Mouse (Mus musculus): ENCODE data around the gene Syn3. TPM values are rescaled to one million over a fixed set of nuclear protein-coding genes. Genes with fewer than 3 reads are reported as not detected.

Syn3 gene
- polyA plus RNA-seq, 1 experiment from 2014 or later, result 4.0 TPM

DNA sequence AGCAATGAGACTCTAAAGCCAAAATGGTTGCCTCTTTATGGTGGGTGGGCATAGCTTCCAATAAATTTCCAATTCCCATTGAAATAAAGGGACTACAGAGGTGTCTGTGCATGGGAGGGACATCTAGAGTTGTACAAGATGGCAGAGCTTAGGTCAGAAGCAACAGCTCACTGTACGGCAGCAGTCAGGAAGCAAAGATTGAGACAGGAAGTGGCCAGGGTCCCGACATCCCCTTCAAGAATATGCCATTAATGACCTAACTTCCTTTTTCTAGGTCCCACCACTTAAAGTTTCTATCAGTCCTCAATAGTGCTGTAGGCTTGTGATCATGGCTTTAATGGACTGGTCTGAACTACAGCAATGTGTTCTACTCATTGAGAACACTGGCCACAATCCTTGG lies 330.6 kb downstream of the Syn3 start:
- DNase-seq (ENCODE audit: low spot score), result no peak
- H3K27ac ChIP-seq (replicated peaks; ENCODE audit: low read depth, low read length), result no peak overlapping the region
- no peaks in the 10 kb centered on the region for H3K9me3 ChIP-seq (ENCODE audit: control insufficient read depth, low read length)
- peaks cover 6% of the 10 kb centered on the region for H3K4me1 ChIP-seq (ENCODE audit: control insufficient read depth, insufficient read depth, low read length)
- 82% methylated on average over 2 of the region's 2 CpGs for whole genome bisulfite sequencing
- H3K36me3 ChIP-seq (ENCODE audit: control insufficient read depth, insufficient read depth, low read length), result no peaks in the 10 kb centered on the region
- H3K27me3 ChIP-seq (ENCODE audit: control insufficient read depth, insufficient read depth, low read length), result no peaks in the 10 kb centered on the region
- H3K9ac ChIP-seq (ENCODE audit: low read length), result no peak overlapping the region
- no peak overlapping the region for H3K4me3 ChIP-seq (ENCODE audit: low read depth, low read length)
- no peak for ATAC-seq (ENCODE audit: insufficient number of reproducible peaks, low FRiP score, low TSS enrichment, low read depth)
- no peak overlapping the region for H3K4me2 ChIP-seq (ENCODE audit: low read depth, severe bottlenecking)

GRCm38 (mm10) chr10:86166854-86167268 lies 331.8 kb downstream of the Syn3 start:
- Histone ChIP-seq H3K36me3 (ENCODE audit: control insufficient read depth, insufficient read depth, low read length) (no peaks in the 10 kb centered on the region), H3K27ac (replicated peaks; ENCODE audit: low read depth, low read length) (peak overlapping the region; percentile 77), H3K4me3 (ENCODE audit: low read depth, low read length) (no peak overlapping the region), H3K4me2 (ENCODE audit: low read depth, severe bottlenecking) (no peak overlapping the region), H3K9me3 (ENCODE audit: control insufficient read depth, low read length) (no peaks in the 10 kb centered on the region), H3K9ac (ENCODE audit: low read length) (peak overlapping the region; percentile 50), H3K4me1 (ENCODE audit: control insufficient read depth, insufficient read depth, low read length) (peaks cover 6% of the 10 kb centered on the region), H3K27me3 (ENCODE audit: control insufficient read depth, insufficient read depth, low read length) (no peaks in the 10 kb centered on the region)
- ATAC-seq (ENCODE audit: insufficient number of reproducible peaks, low FRiP score, low TSS enrichment, low read depth), result no peak
- 20% methylated on average over 4 of the region's 4 CpGs for WGBS
- DNase-seq (ENCODE audit: low spot score), result peak; percentile 49

- no peaks in the 10 kb centered on the region for H3K36me3 ChIP-seq (ENCODE audit: control insufficient read depth, insufficient read depth, low read length)
- ATAC-seq (ENCODE audit: insufficient number of reproducible peaks, low FRiP score, low TSS enrichment, low read depth) (no peak), DNase-seq (ENCODE audit: low spot score) (no peak)
- no peaks in the 10 kb centered on the region for H3K9me3 ChIP-seq (ENCODE audit: control insufficient read depth, low read length)
- H3K9ac ChIP-seq (ENCODE audit: low read length), result no peak overlapping the region
- H3K4me3 ChIP-seq (ENCODE audit: low read depth, low read length), result no peak overlapping the region
- H3K4me1 ChIP-seq (ENCODE audit: control insufficient read depth, insufficient read depth, low read length), result peaks cover 6% of the 10 kb centered on the region
- no peak overlapping the region for H3K27ac ChIP-seq (replicated peaks; ENCODE audit: low read depth, low read length)
- no peak overlapping the region for H3K4me2 ChIP-seq (ENCODE audit: low read depth, severe bottlenecking)
- no peaks in the 10 kb centered on the region for H3K27me3 ChIP-seq (ENCODE audit: control insufficient read depth, insufficient read depth, low read length)
- 56% methylated on average over 3 of the region's 3 CpGs for WGBS
Observed at GRCm38 (mm10) chr10:86164098-86164497, 334.6 kb downstream of the Syn3 start.

DNA sequence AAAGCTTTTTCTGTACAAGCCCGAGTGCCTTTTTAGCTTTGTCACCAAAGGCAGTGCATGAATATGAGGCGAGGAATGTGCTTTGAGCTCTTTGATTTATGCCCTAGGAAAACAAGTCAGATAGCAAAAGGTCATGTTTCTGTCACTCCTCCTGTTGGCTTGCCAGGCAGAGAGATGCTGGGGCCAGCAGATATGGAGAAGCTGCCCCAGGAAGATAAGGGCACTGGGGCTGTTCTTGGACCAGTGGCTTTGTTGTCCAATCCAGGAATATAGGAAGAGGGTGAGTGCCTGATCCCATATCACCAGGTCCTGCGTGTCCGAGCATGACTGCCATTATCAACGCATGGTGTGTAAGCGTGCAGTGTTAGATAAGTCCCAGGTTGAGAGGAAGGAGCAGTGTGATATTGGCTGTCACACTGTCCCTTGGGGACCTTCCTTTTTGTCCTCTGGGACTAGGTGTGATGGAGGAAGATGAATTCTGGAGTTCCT lies 336.9 kb downstream of the Syn3 start:
- Histone ChIP-seq H3K27ac (replicated peaks; ENCODE audit: low read depth, low read length) (no peak overlapping the region), H3K4me3 (ENCODE audit: low read depth, low read length) (no peak overlapping the region), H3K36me3 (ENCODE audit: control insufficient read depth, insufficient read depth, low read length) (no peaks in the 10 kb centered on the region), H3K4me2 (ENCODE audit: low read depth, severe bottlenecking) (no peak overlapping the region), H3K27me3 (ENCODE audit: control insufficient read depth, insufficient read depth, low read length) (no peaks in the 10 kb centered on the region), H3K9me3 (ENCODE audit: control insufficient read depth, low read length) (no peaks in the 10 kb centered on the region), H3K9ac (ENCODE audit: low read length) (no peak overlapping the region), H3K4me1 (ENCODE audit: control insufficient read depth, insufficient read depth, low read length) (peaks cover 2% of the 10 kb centered on the region)
- WGBS, result 80% methylated on average over 6 of the region's 6 CpGs
- DNase-seq (ENCODE audit: low spot score) (no peak), ATAC-seq (ENCODE audit: insufficient number of reproducible peaks, low FRiP score, low TSS enrichment, low read depth) (no peak)

DNA sequence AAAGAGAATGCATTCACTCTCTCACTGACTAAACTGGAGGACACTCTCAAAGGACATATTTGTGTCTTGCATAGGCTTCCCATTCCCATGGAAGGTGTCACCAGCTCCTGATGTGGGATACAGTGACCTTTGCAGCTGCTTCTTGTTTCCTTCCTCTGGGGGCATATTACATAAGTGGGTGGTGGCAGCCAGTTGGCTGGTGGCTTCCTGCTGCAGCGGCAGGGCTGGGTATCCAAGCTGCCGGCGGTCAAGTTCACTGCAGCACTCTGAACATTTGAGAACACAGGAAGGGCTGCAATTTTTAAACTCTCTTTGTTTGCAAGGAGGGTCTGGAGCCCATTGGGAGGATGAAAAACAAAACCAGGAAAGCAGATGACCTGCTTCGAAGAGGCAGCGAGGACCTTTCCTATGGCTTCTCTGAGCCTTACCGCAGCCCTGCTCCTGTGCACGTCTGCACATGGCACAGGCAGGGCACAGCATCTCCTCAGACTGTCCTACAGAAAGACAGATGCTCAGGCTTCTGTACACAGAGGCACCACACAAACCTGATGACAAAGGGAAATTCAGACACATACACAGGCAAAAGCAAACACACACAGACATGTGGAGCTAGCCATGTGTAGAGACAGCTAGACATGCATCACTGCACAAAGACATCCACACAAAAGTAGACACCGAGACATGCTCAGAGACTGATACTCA lies 340.3 kb downstream of the Syn3 start:
- Histone ChIP-seq H3K27ac (replicated peaks; ENCODE audit: low read depth, low read length) (no peak overlapping the region), H3K4me1 (ENCODE audit: control insufficient read depth, insufficient read depth, low read length) (no peaks in the 10 kb centered on the region)

DNA sequence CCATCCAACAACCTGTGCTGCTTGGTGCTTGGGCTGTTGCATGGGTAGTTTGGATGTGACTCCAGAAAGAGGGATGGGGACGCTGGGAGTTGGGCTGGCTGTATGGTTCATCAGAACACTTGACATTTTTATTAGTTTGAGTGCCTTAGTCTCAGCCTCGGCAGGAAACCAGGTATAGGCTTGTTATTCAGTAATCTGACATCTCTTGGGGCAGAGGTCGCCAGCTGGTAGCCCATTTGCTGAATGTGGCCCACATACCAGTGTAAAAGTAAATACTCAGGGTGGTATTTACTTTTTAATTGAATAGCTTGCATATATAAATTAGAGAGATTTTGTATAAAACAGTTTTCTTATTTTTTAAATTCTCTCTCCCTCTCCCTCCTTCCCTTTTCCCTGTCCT lies 343.4 kb downstream of the Syn3 start:
- DNase-seq (ENCODE audit: low spot score) (no peak), ATAC-seq (ENCODE audit: insufficient number of reproducible peaks, low FRiP score, low TSS enrichment, low read depth) (no peak)
- H3K4me3 ChIP-seq (ENCODE audit: low read depth, low read length), result no peak overlapping the region
- H3K9me3 ChIP-seq (ENCODE audit: control insufficient read depth, low read length), result no peaks in the 10 kb centered on the region
- H3K36me3 ChIP-seq (ENCODE audit: control insufficient read depth, insufficient read depth, low read length), result no peaks in the 10 kb centered on the region
- no peaks in the 10 kb centered on the region for H3K4me1 ChIP-seq (ENCODE audit: control insufficient read depth, insufficient read depth, low read length)
- no peaks in the 10 kb centered on the region for H3K27me3 ChIP-seq (ENCODE audit: control insufficient read depth, insufficient read depth, low read length)
- H3K4me2 ChIP-seq (ENCODE audit: low read depth, severe bottlenecking), result no peak overlapping the region
- 45% methylated on average over 3 of the region's 3 CpGs for WGBS
- no peak overlapping the region for H3K27ac ChIP-seq (replicated peaks; ENCODE audit: low read depth, low read length)
- H3K9ac ChIP-seq (ENCODE audit: low read length), result no peak overlapping the region

More for the DNA sequence above, 340.3 kb downstream of the Syn3 start:
- H3K9me3 ChIP-seq (ENCODE audit: control insufficient read depth, low read length), result no peaks in the 10 kb centered on the region
- no peak overlapping the region for H3K9ac ChIP-seq (ENCODE audit: low read length)
- H3K4me2 ChIP-seq (ENCODE audit: low read depth, severe bottlenecking), result no peak overlapping the region
- no peaks in the 10 kb centered on the region for H3K27me3 ChIP-seq (ENCODE audit: control insufficient read depth, insufficient read depth, low read length)
- no peaks in the 10 kb centered on the region for H3K36me3 ChIP-seq (ENCODE audit: control insufficient read depth, insufficient read depth, low read length)
- DNase-seq (ENCODE audit: low spot score), result no peak
- no peak overlapping the region for H3K4me3 ChIP-seq (ENCODE audit: low read depth, low read length)
- WGBS, result 83% methylated on average over 8 of the region's 8 CpGs
- no peak for ATAC-seq (ENCODE audit: insufficient number of reproducible peaks, low FRiP score, low TSS enrichment, low read depth)

- Histone ChIP-seq H3K9me3 (ENCODE audit: control insufficient read depth, low read length) (no peaks in the 10 kb centered on the region), H3K27me3 (ENCODE audit: control insufficient read depth, insufficient read depth, low read length) (no peaks in the 10 kb centered on the region), H3K36me3 (ENCODE audit: control insufficient read depth, insufficient read depth, low read length) (no peaks in the 10 kb centered on the region), H3K4me1 (ENCODE audit: control insufficient read depth, insufficient read depth, low read length) (no peaks in the 10 kb centered on the region), H3K4me3 (ENCODE audit: low read depth, low read length) (no peak overlapping the region), H3K4me2 (ENCODE audit: low read depth, severe bottlenecking) (no peak overlapping the region), H3K27ac (replicated peaks; ENCODE audit: low read depth, low read length) (no peak overlapping the region), H3K9ac (ENCODE audit: low read length) (no peak overlapping the region)
- no peak for DNase-seq (ENCODE audit: low spot score)
- no peak for ATAC-seq (ENCODE audit: insufficient number of reproducible peaks, low FRiP score, low TSS enrichment, low read depth)
Observed at GRCm38 (mm10) chr10:86153221-86153620, 345.5 kb downstream of the Syn3 start.

DNA sequence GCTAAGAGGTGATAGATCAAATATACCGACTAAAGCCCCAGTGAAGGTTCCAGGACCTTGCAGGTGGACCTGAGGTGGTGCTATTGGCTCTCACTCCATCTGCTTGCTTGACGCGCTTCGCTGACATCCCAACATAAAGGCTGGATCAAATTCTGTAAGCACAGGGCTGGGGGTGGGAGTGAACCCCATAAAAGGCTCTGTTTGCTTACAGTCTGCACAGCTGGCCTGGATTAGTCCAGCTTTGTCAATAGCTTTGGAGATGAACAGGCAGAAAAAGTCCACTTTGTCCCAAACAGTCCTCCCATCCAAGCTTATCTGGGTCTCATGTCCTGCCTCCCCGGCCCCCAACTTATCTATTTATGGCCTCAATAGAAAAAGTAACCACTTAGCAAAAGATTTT lies 347.3 kb downstream of the Syn3 start:
- H3K36me3 ChIP-seq (ENCODE audit: control insufficient read depth, insufficient read depth, low read length), result no peaks in the 10 kb centered on the region
- H3K4me2 ChIP-seq (ENCODE audit: low read depth, severe bottlenecking), result no peak overlapping the region
- H3K9ac ChIP-seq (ENCODE audit: low read length), result no peak overlapping the region
- H3K27me3 ChIP-seq (ENCODE audit: control insufficient read depth, insufficient read depth, low read length), result no peaks in the 10 kb centered on the region
- no peak overlapping the region for H3K27ac ChIP-seq (replicated peaks; ENCODE audit: low read depth, low read length)
- no peaks in the 10 kb centered on the region for H3K9me3 ChIP-seq (ENCODE audit: control insufficient read depth, low read length)
- WGBS, result 78% methylated on average over 5 of the region's 5 CpGs
- no peaks in the 10 kb centered on the region for H3K4me1 ChIP-seq (ENCODE audit: control insufficient read depth, insufficient read depth, low read length)
- no peak for DNase-seq (ENCODE audit: low spot score)
- H3K4me3 ChIP-seq (ENCODE audit: low read depth, low read length), result no peak overlapping the region
- no peak for ATAC-seq (ENCODE audit: insufficient number of reproducible peaks, low FRiP score, low TSS enrichment, low read depth)

GRCm38 (mm10) chr10:86150076-86150475 lies 348.6 kb downstream of the Syn3 start:
- Histone ChIP-seq H3K27ac (replicated peaks; ENCODE audit: low read depth, low read length) (no peak overlapping the region), H3K4me3 (ENCODE audit: low read depth, low read length) (no peak overlapping the region), H3K36me3 (ENCODE audit: control insufficient read depth, insufficient read depth, low read length) (no peaks in the 10 kb centered on the region), H3K9me3 (ENCODE audit: control insufficient read depth, low read length) (no peaks in the 10 kb centered on the region), H3K9ac (ENCODE audit: low read length) (no peak overlapping the region), H3K27me3 (ENCODE audit: control insufficient read depth, insufficient read depth, low read length) (no peaks in the 10 kb centered on the region), H3K4me2 (ENCODE audit: low read depth, severe bottlenecking) (no peak overlapping the region), H3K4me1 (ENCODE audit: control insufficient read depth, insufficient read depth, low read length) (no peaks in the 10 kb centered on the region)
- no peak for ATAC-seq (ENCODE audit: insufficient number of reproducible peaks, low FRiP score, low TSS enrichment, low read depth)
- WGBS, result 38% methylated on average over 1 of the region's 1 CpGs
- DNase-seq (ENCODE audit: low spot score), result no peak
